Mouse (Mus musculus): ENCODE measurements at regions not wholly inside any gene's neighbourhood (a gene's known extent, or its start where the extent isn't known, plus 50 kb on each side); places are given as distances from the start of the nearest gene placed in this dataset.

DNA sequence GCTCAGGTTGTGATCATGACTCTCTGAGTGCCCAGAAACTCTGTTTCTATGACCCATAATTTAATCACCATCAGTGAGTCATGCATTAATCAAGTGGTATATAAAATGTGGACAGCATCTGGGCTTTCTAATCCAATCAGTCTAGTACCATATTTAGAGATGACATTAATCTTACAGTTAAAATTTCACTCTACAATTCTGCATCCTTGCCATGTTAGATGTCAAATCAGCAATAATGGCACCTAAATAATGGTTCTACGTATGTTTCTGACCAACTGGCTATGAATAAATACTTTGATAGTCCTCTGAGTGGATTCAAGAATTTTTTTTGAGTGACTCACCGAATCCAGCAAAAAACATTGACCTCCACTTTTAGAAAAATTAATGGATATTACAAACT lies 383.0 kb upstream of the Gm12666 start:
- ATAC-seq (ENCODE audit: low FRiP score) (no peak), DNase-seq (ENCODE audit: low spot score, missing footprints) (no peak)
- H3K4me1 ChIP-seq (ENCODE audit: control insufficient read depth, insufficient read depth, low read length): no peaks in the 10 kb centered on the region
- H3K4me3 ChIP-seq (ENCODE audit: low read depth, low read length): no peak overlapping the region
- 74% methylated on average over 2 of the region's 2 CpGs for WGBS
- H3K36me3 ChIP-seq (ENCODE audit: control insufficient read depth, insufficient read depth, low read length): no peaks in the 10 kb centered on the region
- no peak overlapping the region for H3K27ac ChIP-seq (ENCODE audit: low read depth, low read length)
- H3K27me3 ChIP-seq (ENCODE audit: control insufficient read depth, insufficient read depth, low read length): no peaks in the 10 kb centered on the region
- no peak overlapping the region for H3K9ac ChIP-seq (ENCODE audit: low read length)
- H3K9me3 ChIP-seq (ENCODE audit: control insufficient read depth, low read length): no peaks in the 10 kb centered on the region
- H3K4me2 ChIP-seq: no peak overlapping the region

DNA sequence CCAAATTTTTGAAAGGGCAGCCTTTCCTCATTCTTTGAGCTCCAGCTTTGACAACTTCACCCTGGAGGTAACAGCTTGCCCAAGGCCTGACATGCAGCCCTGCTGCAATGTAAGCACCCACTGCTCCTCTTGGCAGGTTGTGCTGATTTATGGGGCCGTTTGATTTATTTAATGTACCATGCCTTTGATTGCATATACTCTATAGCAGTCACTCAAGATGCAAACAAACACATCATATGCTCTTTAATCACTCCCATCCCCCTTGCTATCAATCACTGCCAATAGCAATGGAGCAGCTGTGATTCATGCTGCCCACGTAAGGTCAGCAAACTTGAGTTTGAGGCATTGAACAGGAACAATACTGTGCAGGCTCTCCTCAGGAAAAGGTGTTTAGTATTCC lies 373.8 kb upstream of the Gm12666 start:
- H3K4me2 ChIP-seq: no peak overlapping the region
- H3K4me1 ChIP-seq (ENCODE audit: control insufficient read depth, insufficient read depth, low read length): no peaks in the 10 kb centered on the region
- no peaks in the 10 kb centered on the region for H3K36me3 ChIP-seq (ENCODE audit: control insufficient read depth, insufficient read depth, low read length)
- WGBS: 76% methylated on average over 2 of the region's 2 CpGs
- DNase-seq (ENCODE audit: low spot score, missing footprints): no peak
- no peak overlapping the region for H3K4me3 ChIP-seq (ENCODE audit: low read depth, low read length)
- no peaks in the 10 kb centered on the region for H3K27me3 ChIP-seq (ENCODE audit: control insufficient read depth, insufficient read depth, low read length)
- no peak overlapping the region for H3K9ac ChIP-seq (ENCODE audit: low read length)
- no peaks in the 10 kb centered on the region for H3K9me3 ChIP-seq (ENCODE audit: control insufficient read depth, low read length)
- H3K27ac ChIP-seq (ENCODE audit: low read depth, low read length): no peak overlapping the region
- no peak for ATAC-seq (ENCODE audit: low FRiP score)

DNA sequence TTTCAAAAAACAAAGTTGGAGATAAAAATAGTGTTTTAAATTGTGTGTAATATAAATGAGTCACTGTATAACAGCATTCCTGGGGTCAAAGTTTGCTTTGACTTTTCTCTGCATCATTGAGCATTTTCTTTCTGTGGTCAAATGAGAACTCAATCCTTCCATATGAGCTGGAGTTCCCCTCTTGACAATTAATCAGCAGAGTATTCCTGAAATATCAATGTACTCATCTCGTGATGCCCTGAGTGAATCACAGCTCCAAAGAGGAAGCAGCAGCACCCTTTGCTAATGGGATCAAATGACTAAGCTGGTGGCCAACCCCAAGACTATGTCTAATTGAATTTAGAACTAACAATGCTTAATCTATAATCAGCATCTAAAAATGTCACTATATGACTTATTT lies 363.6 kb upstream of the Gm12666 start:
- Histone ChIP-seq H3K27me3 (ENCODE audit: control insufficient read depth, insufficient read depth, low read length) (no peaks in the 10 kb centered on the region), H3K4me2 (no peak overlapping the region), H3K9ac (ENCODE audit: low read length) (no peak overlapping the region), H3K4me3 (ENCODE audit: low read depth, low read length) (no peak overlapping the region), H3K4me1 (ENCODE audit: control insufficient read depth, insufficient read depth, low read length) (no peaks in the 10 kb centered on the region), H3K27ac (ENCODE audit: low read depth, low read length) (no peak overlapping the region), H3K36me3 (ENCODE audit: control insufficient read depth, insufficient read depth, low read length) (no peaks in the 10 kb centered on the region), H3K9me3 (ENCODE audit: control insufficient read depth, low read length) (no peaks in the 10 kb centered on the region)
- no peak for ATAC-seq (ENCODE audit: low FRiP score)
- WGBS: 72% methylated on average over 1 of the region's 1 CpGs
- DNase-seq (ENCODE audit: low spot score, missing footprints): no peak

DNA sequence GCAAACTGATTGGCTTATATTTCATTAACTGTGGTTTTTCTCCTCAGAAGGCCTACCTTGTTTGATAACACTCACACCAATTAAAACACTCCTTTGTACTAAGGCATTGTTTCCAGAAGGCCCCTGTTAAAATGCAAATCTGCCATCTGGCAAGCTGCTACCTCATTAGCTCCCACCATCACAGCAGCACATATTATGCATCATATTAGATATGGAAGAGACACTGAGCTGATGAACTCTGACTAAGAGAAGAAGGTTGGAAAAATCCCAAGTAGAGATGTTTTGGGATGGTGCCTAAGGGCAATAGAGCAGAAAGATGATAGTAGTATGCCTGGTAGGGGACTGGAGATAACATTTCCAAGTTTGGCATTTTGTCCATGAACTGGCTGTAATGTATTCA lies 350.5 kb upstream of the Gm12666 start:
- no peak overlapping the region for H3K27ac ChIP-seq (ENCODE audit: low read depth, low read length)
- no peaks in the 10 kb centered on the region for H3K27me3 ChIP-seq (ENCODE audit: control insufficient read depth, insufficient read depth, low read length)
- DNase-seq (ENCODE audit: low spot score, missing footprints): no peak
- H3K4me3 ChIP-seq (ENCODE audit: low read depth, low read length): no peak overlapping the region
- no peaks in the 10 kb centered on the region for H3K36me3 ChIP-seq (ENCODE audit: control insufficient read depth, insufficient read depth, low read length)
- H3K9ac ChIP-seq (ENCODE audit: low read length): no peak overlapping the region
- no peaks in the 10 kb centered on the region for H3K4me1 ChIP-seq (ENCODE audit: control insufficient read depth, insufficient read depth, low read length)
- ATAC-seq (ENCODE audit: low FRiP score): peak; percentile 73; the same call in 1 of the 2 replicates
- H3K4me2 ChIP-seq: no peak overlapping the region
- H3K9me3 ChIP-seq (ENCODE audit: control insufficient read depth, low read length): no peaks in the 10 kb centered on the region

DNA sequence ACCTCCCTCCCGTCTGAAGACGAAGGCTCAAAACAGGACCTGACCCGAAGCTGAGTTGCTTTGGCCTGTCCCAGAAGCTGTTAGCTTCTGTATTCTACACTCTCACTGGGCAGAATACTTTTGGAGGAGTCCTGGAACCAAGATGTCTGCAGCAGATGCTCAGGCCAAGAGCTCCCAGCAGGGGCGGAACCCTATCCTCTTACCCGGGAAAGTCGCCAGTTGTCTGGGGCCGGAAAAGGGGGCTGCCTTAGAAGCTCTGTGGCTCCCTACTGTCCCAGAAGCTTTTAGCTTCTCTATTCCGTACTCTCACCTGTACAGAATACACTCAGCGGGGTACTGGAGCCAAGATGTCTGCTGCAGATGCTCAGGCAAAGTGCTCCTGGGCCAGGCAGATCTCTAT lies 346.7 kb upstream of the Gm12666 start:
- Histone ChIP-seq H3K27ac (ENCODE audit: low read depth, low read length) (no peak overlapping the region), H3K27me3 (ENCODE audit: control insufficient read depth, insufficient read depth, low read length) (no peaks in the 10 kb centered on the region), H3K36me3 (ENCODE audit: control insufficient read depth, insufficient read depth, low read length) (no peaks in the 10 kb centered on the region), H3K9me3 (ENCODE audit: control insufficient read depth, low read length) (no peaks in the 10 kb centered on the region), H3K4me2 (no peak overlapping the region), H3K4me1 (ENCODE audit: control insufficient read depth, insufficient read depth, low read length) (no peaks in the 10 kb centered on the region), H3K9ac (ENCODE audit: low read length) (no peak overlapping the region), H3K4me3 (ENCODE audit: low read depth, low read length) (no peak overlapping the region)
- WGBS: 93% methylated on average over 9 of the region's 9 CpGs
- no peak for ATAC-seq (ENCODE audit: low FRiP score)
- DNase-seq (ENCODE audit: low spot score, missing footprints): no peak

DNA sequence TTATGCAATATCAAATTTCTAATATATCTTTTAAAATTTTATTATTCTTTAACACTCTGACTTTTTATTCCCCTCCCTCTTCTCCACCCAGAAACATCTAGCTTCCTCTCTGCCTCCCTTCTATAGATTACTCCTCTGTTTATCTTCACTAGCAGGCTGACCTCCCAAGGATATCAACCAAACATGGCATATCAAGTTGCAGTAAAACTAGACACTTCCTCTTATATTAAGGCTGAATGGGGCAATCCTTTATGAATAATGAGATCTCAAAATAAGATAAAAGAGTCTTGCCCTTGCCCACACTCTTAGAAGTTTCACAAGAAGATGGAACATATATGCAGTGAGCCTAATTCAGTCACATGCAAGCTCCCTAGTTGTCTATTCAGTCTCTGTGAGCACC lies 310.5 kb upstream of the Gm12666 start:
- no peaks in the 10 kb centered on the region for H3K4me1 ChIP-seq (ENCODE audit: control insufficient read depth, insufficient read depth, low read length)
- H3K36me3 ChIP-seq (ENCODE audit: control insufficient read depth, insufficient read depth, low read length): no peaks in the 10 kb centered on the region
- no peak overlapping the region for H3K27ac ChIP-seq (ENCODE audit: low read depth, low read length)
- H3K4me3 ChIP-seq (ENCODE audit: low read depth, low read length): no peak overlapping the region
- DNase-seq (ENCODE audit: low spot score, missing footprints) (no peak), ATAC-seq (ENCODE audit: low FRiP score) (no peak)
- H3K9ac ChIP-seq (ENCODE audit: low read length): no peak overlapping the region
- H3K4me2 ChIP-seq: no peak overlapping the region
- H3K9me3 ChIP-seq (ENCODE audit: control insufficient read depth, low read length): no peaks in the 10 kb centered on the region
- H3K27me3 ChIP-seq (ENCODE audit: control insufficient read depth, insufficient read depth, low read length): no peaks in the 10 kb centered on the region

DNA sequence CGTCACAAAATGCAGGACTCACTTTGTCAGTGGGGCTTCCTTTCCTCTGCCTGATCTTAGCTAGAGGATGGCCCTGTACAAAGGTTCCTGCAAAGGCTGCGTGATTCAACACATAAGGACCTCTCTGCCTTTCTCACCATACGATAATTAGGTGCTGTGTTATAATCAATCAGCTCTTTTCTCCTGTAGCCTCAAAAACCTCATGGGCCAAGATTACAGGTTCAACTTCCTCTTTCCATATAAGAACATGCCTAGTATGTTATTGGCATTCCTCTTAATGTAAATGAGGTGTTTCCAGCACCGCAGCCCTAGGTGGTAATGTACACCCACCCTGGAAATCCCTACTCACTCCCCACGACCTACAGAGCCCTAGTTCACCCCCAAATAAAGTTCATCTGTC lies 308.6 kb upstream of the Gm12666 start:
- H3K9ac ChIP-seq (ENCODE audit: low read length): no peak overlapping the region
- 81% methylated on average over 5 of the region's 5 CpGs for WGBS
- no peak overlapping the region for H3K27ac ChIP-seq (ENCODE audit: low read depth, low read length)
- H3K4me1 ChIP-seq (ENCODE audit: control insufficient read depth, insufficient read depth, low read length): no peaks in the 10 kb centered on the region
- H3K27me3 ChIP-seq (ENCODE audit: control insufficient read depth, insufficient read depth, low read length): no peaks in the 10 kb centered on the region
- no peaks in the 10 kb centered on the region for H3K36me3 ChIP-seq (ENCODE audit: control insufficient read depth, insufficient read depth, low read length)
- H3K4me3 ChIP-seq (ENCODE audit: low read depth, low read length): no peak overlapping the region
- ATAC-seq (ENCODE audit: low FRiP score) (no peak), DNase-seq (ENCODE audit: low spot score, missing footprints) (no peak)
- no peaks in the 10 kb centered on the region for H3K9me3 ChIP-seq (ENCODE audit: control insufficient read depth, low read length)
- no peak overlapping the region for H3K4me2 ChIP-seq

DNA sequence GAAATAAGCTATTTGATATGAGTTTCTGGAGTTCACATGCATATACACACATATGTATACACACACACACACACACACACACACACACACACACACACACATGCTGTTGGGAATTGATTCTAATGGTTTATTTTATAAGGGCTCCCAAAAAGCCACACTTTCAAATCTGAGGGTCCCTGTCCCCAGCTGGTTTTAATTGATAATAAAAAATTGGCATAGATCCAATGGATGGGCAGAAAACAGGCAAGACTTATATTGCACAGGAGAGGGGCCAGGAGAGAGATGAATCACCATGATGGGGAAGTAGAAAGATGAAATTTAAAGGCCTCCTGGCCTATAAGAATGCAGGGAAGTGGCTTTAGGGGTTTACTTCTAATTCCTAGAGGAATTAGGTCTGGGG lies 295.1 kb upstream of the Gm12666 start:
- no peak overlapping the region for H3K4me3 ChIP-seq (ENCODE audit: low read depth, low read length)
- H3K9ac ChIP-seq (ENCODE audit: low read length): no peak overlapping the region
- H3K9me3 ChIP-seq (ENCODE audit: control insufficient read depth, low read length): no peaks in the 10 kb centered on the region
- H3K4me2 ChIP-seq: no peak overlapping the region
- DNase-seq (ENCODE audit: low spot score, missing footprints) (no peak), ATAC-seq (ENCODE audit: low FRiP score) (no peak)
- no peaks in the 10 kb centered on the region for H3K27me3 ChIP-seq (ENCODE audit: control insufficient read depth, insufficient read depth, low read length)
- no peaks in the 10 kb centered on the region for H3K36me3 ChIP-seq (ENCODE audit: control insufficient read depth, insufficient read depth, low read length)
- no peaks in the 10 kb centered on the region for H3K4me1 ChIP-seq (ENCODE audit: control insufficient read depth, insufficient read depth, low read length)
- no peak overlapping the region for H3K27ac ChIP-seq (ENCODE audit: low read depth, low read length)

DNA sequence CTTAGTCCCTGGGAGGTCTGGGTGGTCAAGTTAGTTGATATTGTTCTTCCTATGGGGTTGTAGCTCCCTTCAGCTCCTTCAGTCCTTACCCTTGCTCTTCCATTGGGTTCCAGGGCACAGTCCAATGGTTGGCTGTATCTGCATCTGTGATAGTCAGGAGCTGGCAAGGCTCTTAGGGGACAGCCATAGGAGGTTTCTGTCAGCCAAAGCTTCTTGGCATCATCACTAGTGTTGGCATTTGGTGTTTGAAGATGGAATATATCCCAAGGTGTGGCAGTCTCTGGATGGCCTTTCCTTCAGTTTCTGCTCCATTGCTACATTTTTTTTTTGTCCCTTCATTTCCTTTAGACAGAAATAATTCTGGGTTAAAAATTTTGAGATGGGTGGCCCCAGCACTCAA lies 266.6 kb upstream of the Gm12666 start:
- DNase-seq (ENCODE audit: low spot score, missing footprints) (no peak), ATAC-seq (ENCODE audit: low FRiP score) (no peak)
- H3K9ac ChIP-seq (ENCODE audit: low read length): no peak overlapping the region
- H3K36me3 ChIP-seq (ENCODE audit: control insufficient read depth, insufficient read depth, low read length): no peaks in the 10 kb centered on the region
- no peaks in the 10 kb centered on the region for H3K4me1 ChIP-seq (ENCODE audit: control insufficient read depth, insufficient read depth, low read length)
- H3K27me3 ChIP-seq (ENCODE audit: control insufficient read depth, insufficient read depth, low read length): no peaks in the 10 kb centered on the region
- H3K27ac ChIP-seq (ENCODE audit: low read depth, low read length): no peak overlapping the region
- H3K4me3 ChIP-seq (ENCODE audit: low read depth, low read length): no peak overlapping the region
- no peak overlapping the region for H3K4me2 ChIP-seq
- no peaks in the 10 kb centered on the region for H3K9me3 ChIP-seq (ENCODE audit: control insufficient read depth, low read length)
